Mouse (Mus musculus) midbrain, postnatal 0 days (tissue): ENCODE measurements around the gene Myh7b. TPM values are rescaled to one million over a fixed set of nuclear protein-coding genes. Genes with fewer than 3 reads are reported as not detected.

Experiments
- ATAC-seq: fragments of 200-750 bp; cut with Nextera tagmentation; 2 replicates; pipeline ENCODE4 v1.8.0; 2017; ENCODE audit warnings: moderate number of reproducible peaks, mild to moderate bottlenecking, moderate TSS enrichment, moderate library complexity; ENCODE audit not compliant: low FRiP score
- DNase-seq: peaks from one replicate; pipeline ENCODE4 v3.0.0-alpha.2; 2015; ENCODE audit warnings: low spot score
- H3K27ac ChIP-seq: fragments of 300-500 bp; sonication (generic); 2 replicates; pipeline ENCODE4 v1.5.1; 2014; ENCODE audit warnings: low read depth, mild to moderate bottlenecking, low read length, mixed read lengths
- H3K27me3 ChIP-seq: fragments of 300-500 bp; sonication (generic); 2 replicates; pipeline ENCODE4 v1.6.1; 2014; ENCODE audit warnings: low read length, control low read depth, mixed read lengths; ENCODE audit not compliant: insufficient read depth
- H3K36me3 ChIP-seq: fragments of 300-500 bp; sonication (generic); 2 replicates; pipeline ENCODE4 v1.6.1; 2014; ENCODE audit warnings: low read length, control low read depth, mixed read lengths; ENCODE audit not compliant: insufficient read depth
- H3K4me1 ChIP-seq: fragments of 300-500 bp; sonication (generic); 2 replicates; pipeline ENCODE4 v1.6.1; 2014; ENCODE audit warnings: mild to moderate bottlenecking, control low read depth, antibody characterized with exemption, low read length, mixed read lengths; ENCODE audit not compliant: insufficient read depth
- H3K4me2 ChIP-seq: fragments of 300-500 bp; sonication (generic); 2 replicates; pipeline ENCODE4 v1.6.1; 2014; ENCODE audit warnings: low read depth, mild to moderate bottlenecking, low read length, mixed read lengths; ENCODE audit not compliant: poor library complexity, severe bottlenecking
- H3K4me3 ChIP-seq: fragments of 300-500 bp; sonication (generic); 2 replicates; pipeline ENCODE4 v1.5.1; 2014; ENCODE audit warnings: low read depth, mild to moderate bottlenecking, low read length, moderate library complexity
- H3K9ac ChIP-seq: fragments of 300-500 bp; sonication (generic); replicated peaks from 2 replicates; pipeline ENCODE4 v1.6.1; 2014; ENCODE audit warnings: mild to moderate bottlenecking, low read length, moderate library complexity, mixed read lengths; ENCODE audit not compliant: poor library complexity, severe bottlenecking
- H3K9me3 ChIP-seq: fragments of 300-500 bp; sonication (generic); 2 replicates; pipeline ENCODE4 v1.6.1; 2016; ENCODE audit warnings: low read length, control low read depth
- CTCF ChIP-seq: IDR thresholded peaks from 2 replicates; pipeline ENCODE4 v1.5.1; 2016; ENCODE audit warnings: antibody characterized with exemption, mild to moderate bottlenecking
- WGBS: fragments of 180-500 bp; shearing (Covaris S2); extraction: QIAGEN DNeasy Blood & Tissue Kit; methylation state at CpG from one replicate; pipeline ENCODE4 v1.1.7; 2014; 5-methylcytosine and 5-hydroxymethylcytosine counted together
- polyA plus RNA-seq: library from polyadenylated mRNA; unstranded; fragments of >200 nt; fragmentation: Nextera tagmentation; extraction: Ambion mirVana; gene quantifications from 2 replicates; pipeline ENCODE4 v1.2.1, GENCODE M21; 2015
- total RNA-seq: library from RNA; depleted of rRNA; stranded (reverse); fragments of >200 nt; gene quantifications from 2 replicates; pipeline ENCODE4 v1.2.3, GENCODE M21; 2014

Myh7b gene
- total and polyA plus RNA-seq, 2 experiments from 2014 or later: 0.38 to 3.4 TPM

GRCm38 (mm10) chr2:155573996-155574395, 37.0 kb upstream of the Myh7b start:
- Histone ChIP-seq H3K27ac (no peak overlapping the region), H3K9ac (no peak overlapping the region), H3K27me3 (no peaks in the 10 kb centered on the region), H3K4me2 (no peak overlapping the region), H3K4me1 (no peaks in the 10 kb centered on the region), H3K36me3 (peaks cover 8% of the 10 kb centered on the region; the same call in 1 of the 2 replicates), H3K9me3 (no peaks in the 10 kb centered on the region), H3K4me3 (no peak overlapping the region)
- no peak for TF ChIP-seq CTCF
- no peak for ATAC-seq
- 94% methylated on average over 7 of the region's 7 CpGs for WGBS
- no peak for DNase-seq

GRCm38 (mm10) chr2:155574700-155575099, 36.3 kb upstream of the Myh7b start:
- H3K4me3 ChIP-seq: no peak overlapping the region
- no peaks in the 10 kb centered on the region for H3K4me1 ChIP-seq
- 84% methylated on average over 4 of the region's 4 CpGs for WGBS
- peak; percentile 21 for DNase-seq
- no peak overlapping the region for H3K4me2 ChIP-seq
- no peak for ATAC-seq
- no peak overlapping the region for H3K27ac ChIP-seq
- H3K36me3 ChIP-seq: peaks cover 8% of the 10 kb centered on the region; the same call in 1 of the 2 replicates
- H3K9ac ChIP-seq: no peak overlapping the region
- H3K9me3 ChIP-seq: no peaks in the 10 kb centered on the region
- H3K27me3 ChIP-seq: no peaks in the 10 kb centered on the region
- no peak for TF ChIP-seq CTCF

- Histone ChIP-seq H3K27ac (no peak overlapping the region), H3K9ac (no peak overlapping the region), H3K9me3 (no peaks in the 10 kb centered on the region), H3K36me3 (peaks cover 8% of the 10 kb centered on the region; the same call in 1 of the 2 replicates), H3K4me1 (no peaks in the 10 kb centered on the region), H3K4me3 (no peak overlapping the region), H3K27me3 (no peaks in the 10 kb centered on the region), H3K4me2 (no peak overlapping the region)
- no peak for ATAC-seq
- 85% methylated on average over 9 of the region's 9 CpGs for WGBS
- no peak for TF ChIP-seq CTCF
- DNase-seq: no peak
These were observed 34.4 kb upstream of the Myh7b start for GRCm38 (mm10) chr2:155576656-155577055.

DNA sequence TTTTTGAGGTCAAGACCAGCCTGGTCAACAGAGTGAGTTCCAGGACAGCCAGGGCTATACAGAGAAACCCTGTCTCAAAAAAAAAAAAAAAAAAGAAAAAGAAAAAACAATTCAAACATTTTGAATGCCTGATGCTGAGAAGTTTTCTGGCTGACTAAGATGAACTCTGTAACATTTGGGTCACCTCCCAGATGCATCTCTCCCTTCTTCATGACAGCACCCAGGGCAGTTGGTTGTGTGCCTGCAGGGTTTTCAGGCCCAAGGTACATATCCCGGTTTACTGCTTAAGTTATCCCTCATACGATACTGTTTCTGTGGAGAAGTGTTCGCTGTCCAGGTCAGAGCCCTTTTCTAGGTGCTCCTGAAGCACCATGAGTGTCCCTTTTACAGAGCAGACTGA, 30.7 kb upstream of the Myh7b start:
- ATAC-seq (no peak), DNase-seq (no peak)
- Histone ChIP-seq H3K27me3 (no peaks in the 10 kb centered on the region), H3K9ac (no peak overlapping the region), H3K4me3 (no peak overlapping the region), H3K27ac (no peak overlapping the region), H3K9me3 (no peaks in the 10 kb centered on the region), H3K4me1 (no peaks in the 10 kb centered on the region), H3K4me2 (no peak overlapping the region), H3K36me3 (peaks cover 8% of the 10 kb centered on the region; the same call in 1 of the 2 replicates)
- TF ChIP-seq CTCF: no peak
- WGBS: 95% methylated on average over 3 of the region's 3 CpGs

GRCm38 (mm10) chr2:155582384-155582995, 28.5 kb upstream of the Myh7b start:
- H3K4me2 ChIP-seq: no peak overlapping the region
- TF ChIP-seq CTCF: no peak
- no peak overlapping the region for H3K9ac ChIP-seq
- H3K9me3 ChIP-seq: no peaks in the 10 kb centered on the region
- ATAC-seq (no peak), DNase-seq (no peak)
- H3K27me3 ChIP-seq: no peaks in the 10 kb centered on the region
- H3K4me3 ChIP-seq: no peak overlapping the region
- no peak overlapping the region for H3K27ac ChIP-seq
- no peaks in the 10 kb centered on the region for H3K4me1 ChIP-seq
- WGBS: 84% methylated on average over 4 of the region's 4 CpGs
- 0 out of 2 replicates have a peak, but pooled peaks cover 2% of the 10 kb centered on the region for H3K36me3 ChIP-seq

DNA sequence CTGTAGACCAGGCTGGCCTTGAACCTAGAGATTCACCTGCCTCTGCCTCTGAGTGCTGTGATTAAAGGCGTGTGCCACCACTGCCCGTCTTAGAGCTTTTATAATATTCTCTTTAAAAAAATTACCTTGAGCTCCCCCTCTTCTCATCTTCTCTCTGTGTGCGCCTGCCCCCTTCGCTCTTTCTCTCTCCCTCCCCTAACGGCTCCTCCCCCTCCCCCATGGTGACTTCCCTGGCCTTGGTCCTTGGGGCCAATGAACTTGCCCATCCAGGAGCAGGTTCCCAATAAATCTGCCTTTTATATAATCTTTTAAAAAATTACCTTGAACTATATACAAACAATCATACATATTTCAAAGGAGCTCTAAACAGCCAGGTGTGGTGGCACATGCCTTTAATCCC, 28.0 kb upstream of the Myh7b start:
- no peak for TF ChIP-seq CTCF
- Histone ChIP-seq H3K9me3 (no peaks in the 10 kb centered on the region), H3K27ac (no peak overlapping the region), H3K9ac (no peak overlapping the region), H3K4me2 (no peak overlapping the region), H3K4me1 (no peaks in the 10 kb centered on the region), H3K27me3 (no peaks in the 10 kb centered on the region), H3K4me3 (no peak overlapping the region), H3K36me3 (0 out of 2 replicates have a peak, but pooled peaks cover 2% of the 10 kb centered on the region)
- 88% methylated on average over 5 of the region's 5 CpGs for WGBS
- DNase-seq (no peak), ATAC-seq (no peak)
